Mouse (Mus musculus): ENCODE results near the gene Tmem252.

Gene Tmem252

GRCm38 (mm10) chr19:24724362-24724761, 50.6 kb downstream of the Tmem252 start:
- DNase-seq (ENCODE audit: low spot score in 2 of 2) = no peak

GRCm38 (mm10) chr19:24730661-24731060, 56.9 kb downstream of the Tmem252 start:
- no peak for DNase-seq (ENCODE audit: low spot score in 2 of 2)
